Comparison of ENCODE assay signal across 17 mouse cellular contexts in genomic region chr4:153758781-153759180, GRCm38 (mm10).
DNase-seq lines count a peak whose midpoint lies in the region; ATAC-seq and TF ChIP-seq lines count a peak whose summit lies in the region.
"Had no signal": no experiment of that assay in that cellular context is flagged by ENCODE, and none has a peak within 500 bp of the region (broad histone marks: within the 10 kb centered on the region; RNA-seq: fewer than 3 reads in every experiment).

No protein-coding gene starts in this region.

- ATAC-seq in kidney, embryonic 14.5 days (ENCODE audit: low FRiP score, low TSS enrichment): peak; percentile 51; the same call in 1 of the 2 replicates
- no peak for ATAC-seq in neural tube, embryonic 11.5 days (ENCODE audit: insufficient read depth, low FRiP score, low TSS enrichment)
- ATAC-seq: forebrain, embryonic 14.5 days; liver, embryonic 12.5 days; midbrain, embryonic 13.5 days had no signal

- H3K36me3 ChIP-seq in kidney, embryonic 14.5 days (ENCODE audit: control insufficient read depth, insufficient read depth, low read length): no peaks in the 10 kb centered on the region
- H3K36me3 ChIP-seq in kidney, adult 2 months (ENCODE audit: control insufficient read depth, insufficient read depth, low read length): no peaks in the 10 kb centered on the region
- no peaks in the 10 kb centered on the region for H3K36me3 ChIP-seq in neural tube, embryonic 11.5 days (ENCODE audit: control insufficient read depth, insufficient read depth, low read length)
- H3K36me3 ChIP-seq: limb, embryonic 10.5 days; liver, embryonic 12.5 days; lung, embryonic 15.5 days; midbrain, embryonic 13.5 days had no signal

- H3K4me3 ChIP-seq in kidney, embryonic 14.5 days (ENCODE audit: low read length): no peak overlapping the region
- no peak overlapping the region for H3K4me3 ChIP-seq in kidney, adult 2 months (ENCODE audit: insufficient read depth, low read depth, low read length)
- no peak overlapping the region for H3K4me3 ChIP-seq in neural tube, embryonic 11.5 days (ENCODE audit: low read depth, low read length)
- H3K4me3 ChIP-seq: limb, embryonic 10.5 days; liver, embryonic 12.5 days; lung, embryonic 15.5 days; midbrain, embryonic 13.5 days had no signal

- WGBS in kidney, embryonic 14.5 days: 26% methylated on average over 8 of the region's 8 CpGs
- 12% methylated on average over 8 of the region's 8 CpGs for WGBS in kidney, adult 2 months
- WGBS in neural tube, embryonic 11.5 days: 73% methylated on average over 8 of the region's 8 CpGs

- no peaks in the 10 kb centered on the region for H3K9me3 ChIP-seq in kidney, embryonic 14.5 days (ENCODE audit: control insufficient read depth, low read length)
- H3K9me3 ChIP-seq in neural tube, embryonic 11.5 days (ENCODE audit: control insufficient read depth, low read length): no peaks in the 10 kb centered on the region
- H3K9me3 ChIP-seq: limb, embryonic 10.5 days; liver, embryonic 12.5 days; lung, embryonic 15.5 days; midbrain, embryonic 13.5 days had no signal

- peak; percentile 32 to 49 for DNase-seq in cerebellum, postnatal 10 days
- no peak for DNase-seq in cerebellum, adult 18-20 months
- DNase-seq in kidney, adult 2 months: no peak
- DNase-seq in neural tube, embryonic 11.5 days (ENCODE audit: low spot score): peak; percentile 12
- DNase-seq in neural tube, embryonic 10.5 days (ENCODE audit: extremely low spot score, low spot score): no peak
- DNase-seq in retina, postnatal 1 day: peak; percentile 35
- no peak for DNase-seq in adrenal gland, postnatal 14 days
- DNase-seq: adrenal gland, postnatal 25 days; cerebellum, postnatal 25 days; layer of hippocampus, postnatal 36 days; thymus, postnatal 36 days had no signal

- no peaks in the 10 kb centered on the region for H3K27me3 ChIP-seq in kidney, embryonic 14.5 days (ENCODE audit: control insufficient read depth, insufficient read depth, low read length)
- no peaks in the 10 kb centered on the region for H3K27me3 ChIP-seq in kidney, adult 2 months (replicated peaks; ENCODE audit: control insufficient read depth, insufficient read depth, low read length)
- no peaks in the 10 kb centered on the region for H3K27me3 ChIP-seq in neural tube, embryonic 11.5 days (ENCODE audit: control insufficient read depth, insufficient read depth, low read length)
- H3K27me3 ChIP-seq: liver, embryonic 12.5 days; lung, embryonic 15.5 days; midbrain, embryonic 13.5 days had no signal

- no peak overlapping the region for H3K4me2 ChIP-seq in kidney, embryonic 14.5 days (replicated peaks; ENCODE audit: low read depth, low read length)
- no peak overlapping the region for H3K4me2 ChIP-seq in neural tube, embryonic 11.5 days (ENCODE audit: low read depth)
- H3K4me2 ChIP-seq: liver, embryonic 12.5 days; lung, embryonic 15.5 days; midbrain, embryonic 13.5 days had no signal

- H3K4me1 ChIP-seq in kidney, embryonic 14.5 days (ENCODE audit: control insufficient read depth, insufficient read depth, low read length): peaks cover 9% of the 10 kb centered on the region; the same call in 1 of the 2 replicates
- no peaks in the 10 kb centered on the region for H3K4me1 ChIP-seq in kidney, adult 2 months (ENCODE audit: control insufficient read depth, insufficient read depth, low read length)
- H3K4me1 ChIP-seq in neural tube, embryonic 11.5 days (ENCODE audit: control insufficient read depth, insufficient read depth, low read length): no peaks in the 10 kb centered on the region
- H3K4me1 ChIP-seq: liver, embryonic 12.5 days; lung, embryonic 15.5 days had no signal

- no peak for TF ChIP-seq POLR2A in kidney, adult 2 months (IDR thresholded peaks at IDR 0.05; ENCODE audit: low read depth, low read length)

- H3K27ac ChIP-seq in kidney, embryonic 14.5 days (ENCODE audit: low read depth, low read length): no peak overlapping the region
- H3K27ac ChIP-seq in kidney, adult 2 months (ENCODE audit: insufficient read depth, low read depth, low read length): no peak overlapping the region
- no peak overlapping the region for H3K27ac ChIP-seq in neural tube, embryonic 11.5 days (ENCODE audit: low read depth, low read length)
- H3K27ac ChIP-seq: limb, embryonic 10.5 days; liver, embryonic 12.5 days; lung, embryonic 15.5 days; midbrain, embryonic 13.5 days had no signal

- no peak overlapping the region for H3K9ac ChIP-seq in kidney, embryonic 14.5 days (ENCODE audit: low read depth, low read length)
- no peak overlapping the region for H3K9ac ChIP-seq in neural tube, embryonic 11.5 days (ENCODE audit: low read length)
- H3K9ac ChIP-seq: liver, embryonic 12.5 days; lung, embryonic 15.5 days; midbrain, embryonic 13.5 days had no signal

- TF ChIP-seq CTCF in kidney, adult 2 months (conservative IDR thresholded peaks at IDR 0.05; ENCODE audit: insufficient read depth, insufficient read length, low read depth, low read length): no peak

Comparison
In these comparisons a context has a peak if more than half of its experiments do, and no peak if none do; other contexts are left out.
1. DNase-seq: peak in cerebellum, postnatal 10 days (2 of 2), neural tube, embryonic 11.5 days (single experiment) and retina, postnatal 1 day (single experiment); none in cerebellum, adult 18-20 months (0 of 2), kidney, adult 2 months (single experiment), neural tube, embryonic 10.5 days (single experiment) and adrenal gland, postnatal 14 days (single experiment).